Mouse (Mus musculus): ENCODE results near the gene Crip1.

DNA sequence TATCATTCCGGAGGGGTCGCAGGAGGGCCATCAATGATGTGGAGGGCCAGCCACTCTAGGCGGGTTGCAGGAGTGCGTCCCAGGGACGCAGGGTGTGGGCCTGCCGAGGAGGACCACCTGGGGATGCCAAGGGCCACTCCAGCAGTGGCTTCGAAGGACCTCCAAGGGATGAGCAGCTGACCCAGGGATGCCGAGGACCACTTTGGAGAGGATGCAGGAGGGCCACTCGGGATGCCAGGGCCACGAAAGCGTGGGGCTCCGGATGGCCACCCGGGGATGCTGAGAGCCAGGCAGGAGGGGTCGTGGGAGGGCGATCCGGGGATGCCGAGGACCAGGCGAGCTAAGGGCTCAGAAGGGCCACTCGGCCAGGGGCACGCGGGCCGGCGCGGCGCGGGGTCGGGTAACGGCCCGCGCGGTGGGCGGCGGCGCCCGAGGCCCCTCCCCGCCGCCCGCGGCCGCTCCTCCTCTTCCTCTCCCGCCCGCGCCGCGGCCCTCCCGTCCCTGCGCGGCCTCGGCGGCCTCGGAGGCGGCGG lies 48.3 kb upstream of the Crip1 start, which contains the start of gene Mta1:
- TF ChIP-seq CTCF (IDR thresholded peaks at IDR 0.05; ENCODE audit: low read depth) (no peak), EP300 (optimal IDR thresholded peaks at IDR 0.05) (no peak)

Measured in stomach, postnatal 0 days (tissue).